Mouse (Mus musculus) frontal cortex, postnatal 10 days (tissue): ENCODE data around the gene Gm12117.

Experiments
- DNase-seq, 2 experiments: peaks; one replicate each; pipeline ENCODE4 v3.0.0; 2022; ENCODE audit warnings: low spot score in 2 of 2, mixed read lengths in 1 of 2

Gm12117 gene

GRCm38 (mm10) chr11:33276637-33277036 lies at the start of gene Gm12117:
Gene Gm12117, minus strand, starts transcription at chr11:33276737.
- DNase-seq: no peak

GRCm38 (mm10) chr11:33319006-33319611 lies 42.6 kb upstream of the Gm12117 start:
- no peak for DNase-seq

- no peak for DNase-seq
Measured at GRCm38 (mm10) chr11:33309566-33309965, 33.0 kb upstream of the Gm12117 start.

DNA sequence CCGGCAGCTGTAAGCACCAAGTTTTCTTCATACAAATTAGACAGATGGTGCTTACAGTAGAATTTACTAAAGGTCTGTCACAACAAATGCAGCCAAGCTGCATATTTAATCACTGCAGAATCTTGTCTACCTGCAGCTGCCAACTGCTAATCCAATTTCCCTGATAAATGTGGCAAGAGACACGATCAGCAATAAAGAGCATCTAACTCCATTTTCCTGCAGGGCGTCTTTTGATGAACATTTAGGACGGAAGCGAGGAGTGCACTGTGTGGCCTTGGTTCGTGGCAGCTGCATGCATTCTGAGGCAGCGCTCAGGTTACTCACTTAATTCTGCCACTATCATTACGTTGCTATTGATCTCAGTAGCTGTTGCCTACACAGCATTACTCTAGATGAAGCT lies 24.3 kb upstream of the Gm12117 start:
- no peak for DNase-seq

DNA sequence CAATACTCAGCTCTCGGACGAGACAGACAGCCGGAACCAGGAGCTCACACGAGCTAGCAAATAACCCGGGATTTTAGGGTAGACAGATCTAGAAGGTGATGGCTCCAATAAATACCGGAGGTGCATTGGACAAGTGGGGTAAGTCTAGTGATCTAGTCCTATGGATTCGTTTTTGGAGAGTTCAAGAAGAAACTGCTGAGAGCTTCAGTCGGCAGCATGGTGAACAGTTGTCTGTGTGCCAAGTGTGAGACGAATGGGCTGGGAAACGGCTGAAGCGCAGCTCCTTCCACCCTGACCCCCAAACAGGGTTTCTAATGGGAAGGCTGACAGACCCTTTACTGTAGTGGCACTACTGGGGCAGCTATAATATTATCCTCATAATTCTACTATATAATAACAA lies 22.8 kb upstream of the Gm12117 start:
- no peak for DNase-seq

- no peak for DNase-seq
Measured at GRCm38 (mm10) chr11:33297121-33297520, 20.6 kb upstream of the Gm12117 start.

GRCm38 (mm10) chr11:33295422-33295821 lies 18.9 kb upstream of the Gm12117 start:
- no peak for DNase-seq

- no peak for DNase-seq
Measured at GRCm38 (mm10) chr11:33294063-33294462, 17.5 kb upstream of the Gm12117 start.

GRCm38 (mm10) chr11:33278571-33278970 lies 2.0 kb upstream of the Gm12117 start:
- DNase-seq: no peak

DNA sequence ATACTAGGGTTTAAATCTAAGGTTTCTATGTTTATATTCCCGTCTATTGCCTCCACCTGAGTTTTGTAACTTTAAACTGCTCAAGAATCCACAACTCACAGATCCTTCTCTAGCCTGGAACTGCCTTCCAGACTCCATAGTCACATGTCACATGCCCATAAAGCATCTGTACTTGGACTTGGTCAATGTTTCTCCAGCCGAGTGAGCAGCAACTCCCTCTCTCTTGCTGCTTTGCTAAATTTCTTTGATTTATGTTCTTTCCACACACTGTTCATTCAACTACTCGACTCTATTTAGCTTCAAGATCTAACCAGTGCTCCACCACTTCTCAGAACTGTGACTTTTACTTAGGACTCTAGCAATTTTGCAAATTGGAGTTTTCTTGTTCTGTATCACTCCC lies 1.7 kb downstream of the Gm12117 start:
- no peak for DNase-seq

- DNase-seq: no peak
Measured at GRCm38 (mm10) chr11:33274294-33274693, 2.2 kb downstream of the Gm12117 start.

GRCm38 (mm10) chr11:33240295-33240694 lies 36.2 kb downstream of the Gm12117 start:
- DNase-seq: no peak

- DNase-seq: no peak
Measured at GRCm38 (mm10) chr11:33234134-33234533, 42.4 kb downstream of the Gm12117 start.

DNA sequence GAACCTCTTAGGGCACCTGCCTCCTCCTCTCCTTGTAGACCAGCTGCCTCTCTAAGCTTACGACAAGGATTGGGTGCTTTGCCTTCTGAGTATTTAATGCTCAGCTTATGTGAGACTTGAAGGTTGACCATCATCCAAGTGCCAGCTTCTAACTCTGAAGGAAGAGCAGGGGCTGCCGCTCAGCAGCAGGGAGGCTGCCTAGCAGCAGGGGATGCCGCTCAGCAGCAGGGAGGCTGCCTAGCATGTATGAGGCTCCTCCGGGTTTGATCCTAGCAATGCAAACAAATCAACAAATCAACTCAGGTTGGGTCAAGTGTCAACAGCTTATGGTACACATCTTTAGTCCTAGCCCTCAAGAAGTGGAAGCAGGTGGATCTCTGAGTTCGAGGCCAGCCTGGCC lies 44.5 kb downstream of the Gm12117 start:
- no peak for DNase-seq

DNA sequence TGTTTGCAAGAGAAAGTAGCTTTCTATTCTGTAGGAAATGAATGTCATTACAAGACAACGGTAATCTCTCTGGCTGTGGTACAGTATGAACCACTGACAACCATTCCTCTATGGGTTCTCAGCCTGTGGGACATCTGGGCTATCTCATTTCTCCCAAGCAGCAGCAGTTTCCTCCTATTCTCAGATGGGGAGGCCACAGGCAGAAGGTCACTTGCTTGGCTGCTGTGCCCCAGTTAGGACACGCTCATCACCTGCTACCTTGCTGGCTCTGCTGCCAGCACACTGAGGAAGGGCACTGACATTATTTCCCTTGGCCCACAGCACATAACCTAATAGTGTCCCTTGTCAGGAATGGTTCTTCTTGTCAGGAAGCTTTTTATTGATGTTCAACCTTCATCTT lies 48.4 kb downstream of the Gm12117 start:
- no peak for DNase-seq

DNA sequence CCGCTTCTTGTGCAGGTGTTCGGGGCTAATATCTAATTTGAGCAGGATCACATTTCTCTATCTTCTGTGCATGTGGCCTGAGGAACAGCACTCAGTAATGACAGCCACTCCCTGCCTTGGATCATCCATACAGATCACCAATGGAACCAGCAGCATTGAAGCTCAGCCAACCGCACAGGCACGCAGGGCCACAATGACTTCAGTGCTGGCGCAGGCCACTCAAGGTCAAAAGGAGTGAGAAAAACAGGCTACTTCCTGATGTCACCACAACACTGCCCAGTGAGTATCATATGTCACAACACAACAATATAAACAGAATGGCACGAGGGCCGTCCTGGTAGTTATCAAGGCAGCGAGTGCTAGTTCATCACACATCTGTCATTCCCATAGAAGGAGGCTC lies 50.0 kb downstream of the Gm12117 start:
- no peak for DNase-seq
